ENCODE assay signal across 28 mouse cellular contexts in the genomic region with DNA sequence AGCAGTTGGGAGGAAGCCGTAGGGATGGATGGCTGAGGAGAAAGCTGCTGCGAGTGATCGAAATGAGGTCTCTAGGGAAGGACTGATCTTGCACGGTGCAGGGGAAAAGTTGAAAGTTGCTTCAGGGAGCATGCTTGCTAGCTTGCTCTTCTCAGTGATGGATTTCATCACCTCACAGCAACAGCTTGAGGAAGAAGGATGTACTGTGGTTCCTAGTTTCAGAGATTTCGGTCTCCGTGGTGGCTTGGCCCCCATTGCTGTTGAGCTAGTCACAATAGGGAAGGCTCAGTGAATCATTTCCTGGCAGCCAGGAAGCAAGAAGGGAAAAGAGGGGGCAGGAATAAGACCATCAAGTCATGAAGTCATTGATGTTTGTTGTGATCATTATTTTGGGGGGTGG. TPM values are rescaled to one million over a fixed set of nuclear protein-coding genes. Genes with fewer than 3 reads are reported as not detected.
DNase-seq lines count a peak whose midpoint lies in the region; ATAC-seq and TF ChIP-seq lines count a peak whose summit lies in the region.
"Had no signal": no experiment of that assay in that cellular context is flagged by ENCODE, and none has a peak within 500 bp of the region (broad histone marks: within the 10 kb centered on the region; RNA-seq: fewer than 3 reads in every experiment).

No protein-coding gene starts in this region.

- H3K27me3 ChIP-seq in myocyte (ENCODE audit: control insufficient read depth, insufficient read depth, insufficient read length), result peaks cover 25% of the 10 kb centered on the region
- H3K27me3 ChIP-seq in forebrain, embryonic 11.5 days (ENCODE audit: control insufficient read depth, insufficient read depth, low read length), result peaks cover 29% of the 10 kb centered on the region

- H3K9me3 ChIP-seq in forebrain, embryonic 11.5 days (ENCODE audit: control insufficient read depth, low read length), result no peaks in the 10 kb centered on the region
- H3K9me3 ChIP-seq: embryonic facial prominence, embryonic 12.5 days; embryonic facial prominence, embryonic 15.5 days; heart, embryonic 12.5 days; heart, embryonic 15.5 days; hindbrain, embryonic 12.5 days; hindbrain, embryonic 15.5 days had no signal

- no peak overlapping the region for H3K4me2 ChIP-seq in myocyte (ENCODE audit: low read depth)
- H3K4me2 ChIP-seq in forebrain, embryonic 11.5 days (ENCODE audit: low read depth, low read length, severe bottlenecking), result no peak overlapping the region
- H3K4me2 ChIP-seq: embryonic facial prominence, embryonic 12.5 days; embryonic facial prominence, embryonic 15.5 days; hindbrain, embryonic 15.5 days had no signal

- intact Hi-C loops in heart, postnatal 14 days (cut with DNase I), result no loop called here

- H3K79me2 ChIP-seq in myocyte (ENCODE audit: control insufficient read depth, insufficient read depth), result no peaks in the 10 kb centered on the region

- no peak for TF ChIP-seq POLR2A in myocyte (IDR thresholded peaks at IDR 0.05; ENCODE audit: insufficient read length, low read depth)

- no peak overlapping the region for H3ac ChIP-seq in myocyte (ENCODE audit: control insufficient read depth, insufficient read length)

- ATAC-seq in forebrain, embryonic 11.5 days (replicated peaks; ENCODE audit: low FRiP score), result no peak
- ATAC-seq: forebrain, embryonic 14.5 days; forebrain, postnatal 0 days; intestine, postnatal 0 days had no signal

- H3K27ac ChIP-seq in forebrain, embryonic 11.5 days (ENCODE audit: low read depth, low read length), result no peak overlapping the region
- H3K27ac ChIP-seq: embryonic facial prominence, embryonic 12.5 days; embryonic facial prominence, embryonic 15.5 days; gastrocnemius, adult 2 months; heart, embryonic 15.5 days; hindbrain, embryonic 12.5 days; hindbrain, embryonic 15.5 days had no signal

- WGBS in forebrain, embryonic 11.5 days, result 87% methylated on average over 6 of the region's 6 CpGs

- peak; percentile 86 for DNase-seq in heart, adult 11 months
- no peak for DNase-seq in heart, postnatal 14 days
- peak; percentile 86 for DNase-seq in 416B (ENCODE audit: low read depth)
- DNase-seq in fibroblast of lung, adult 2 months (ENCODE audit: low read depth), result peak; percentile 0
- DNase-seq in forebrain, embryonic 11.5 days (ENCODE audit: low spot score), result no peak
- DNase-seq in lung, postnatal 10 days, result no peak
- DNase-seq: adrenal gland, postnatal 10 days; adrenal gland, postnatal 36 days; cerebellum, adult 11-12 months; cerebellum, adult 8-10 months; cerebellum, postnatal 14 days; forebrain, postnatal 0 days; gastrocnemius, adult 2 months; gastrocnemius, postnatal 14 days; heart, postnatal 10 days; heart, postnatal 4 days; kidney, adult 2 months had no signal

- H3K9ac ChIP-seq in forebrain, embryonic 11.5 days (ENCODE audit: low read length), result no peak overlapping the region
- H3K9ac ChIP-seq: embryonic facial prominence, embryonic 12.5 days; embryonic facial prominence, embryonic 15.5 days; forebrain, postnatal 0 days; heart, embryonic 12.5 days; heart, embryonic 15.5 days; hindbrain, embryonic 12.5 days; hindbrain, embryonic 15.5 days had no signal

- no peaks in the 10 kb centered on the region for H3K36me3 ChIP-seq in myocyte (ENCODE audit: control insufficient read depth, insufficient read depth)
- no peaks in the 10 kb centered on the region for H3K36me3 ChIP-seq in forebrain, embryonic 11.5 days (ENCODE audit: control insufficient read depth, insufficient read depth, low read length)
- H3K36me3 ChIP-seq: embryonic facial prominence, embryonic 15.5 days; heart, embryonic 15.5 days; hindbrain, embryonic 12.5 days; hindbrain, embryonic 15.5 days had no signal

- H3K4me3 ChIP-seq in myocyte, result no peak overlapping the region
- no peak overlapping the region for H3K4me3 ChIP-seq in forebrain, embryonic 11.5 days (ENCODE audit: low read depth, low read length)
- H3K4me3 ChIP-seq: embryonic facial prominence, embryonic 12.5 days; embryonic facial prominence, embryonic 15.5 days; heart, embryonic 12.5 days; heart, embryonic 15.5 days; hindbrain, embryonic 12.5 days; hindbrain, embryonic 15.5 days had no signal

- peaks cover 2% of the 10 kb centered on the region; the same call in 1 of the 2 replicates for H3K4me1 ChIP-seq in forebrain, embryonic 11.5 days (replicated peaks; ENCODE audit: control insufficient read depth, insufficient read depth, low read length)

TF ChIP-seq in myocyte, 11 proteins besides CTCF, POLR2A, EP300 and RAD21:
- TF ChIP-seq CEBPB (IDR thresholded peaks at IDR 0.05; ENCODE audit: insufficient read depth, poor library complexity, severe bottlenecking) (peak; percentile 47; the same call in 1 of the 2 replicates), MYOG (IDR thresholded peaks at IDR 0.05; ENCODE audit: control insufficient read depth in 1 of 3, insufficient read depth in 1 of 3, insufficient read length in 2 of 3, low read depth in 2 of 3) (no peak), USF1 (IDR thresholded peaks at IDR 0.05; ENCODE audit: low read depth) (no peak), MYOD1 (IDR thresholded peaks at IDR 0.05; ENCODE audit: control insufficient read depth in 1 of 3, insufficient read length in 2 of 3, low read depth in 2 of 3) (no peak), E2F4 (IDR thresholded peaks at IDR 0.05; ENCODE audit: insufficient read depth) (no peak)
TF ChIP-seq in myocyte: peak in this region for 1.

RNA-seq across cellular contexts. Expression of a gene that starts 12.5 kb away (rescaled TPM):
- total RNA-seq in heart, postnatal 14 days (2021), result under 1 TPM; 0.15 to 0.53 TPM
- polyA plus RNA-seq in myocyte (2012; fragmentation: generic; extraction: Trizol), result not detected
- 0.65 and 0.84 TPM in 2 replicates for polyA plus RNA-seq in forebrain, embryonic 11.5 days (2014; fragmentation: Nextera tagmentation; extraction: Ambion mirVana)
- total RNA-seq: adrenal gland, adult 18-20 months; adrenal gland, postnatal 36 days; ES-E14 had no signal

RNA-seq across cellular contexts. Expression of a gene that starts 36.1 kb away (rescaled TPM):
- total RNA-seq in heart, postnatal 14 days (2021), result 1 to 10 TPM; 5.0 to 7.5 TPM
- 13.9 TPM for polyA plus RNA-seq in myocyte (2012; fragmentation: generic; extraction: Trizol)
- polyA plus RNA-seq in forebrain, embryonic 11.5 days (2014; fragmentation: Nextera tagmentation; extraction: Ambion mirVana), result 76.4 and 76.7 TPM in 2 replicates

RNA-seq across cellular contexts. Expression of a gene that starts 56.2 kb away (rescaled TPM):
- 10 to 100 TPM; 78.7 to 83.9 TPM for total RNA-seq in heart, postnatal 14 days (2021)
- 1.4 TPM for polyA plus RNA-seq in myocyte (2012; fragmentation: generic; extraction: Trizol)
- 3.8 and 4.9 TPM in 2 replicates for polyA plus RNA-seq in forebrain, embryonic 11.5 days (2014; fragmentation: Nextera tagmentation; extraction: Ambion mirVana)

Comparison
In these comparisons a context has a peak if more than half of its experiments do, and no peak if none do; other contexts are left out.
1. DNase-seq: peak in heart, adult 11 months (single experiment), 416B (single experiment) and fibroblast of lung, adult 2 months (single experiment); none in heart, postnatal 14 days (0 of 2), forebrain, embryonic 11.5 days (single experiment) and lung, postnatal 10 days (single experiment).